ENCODE assay signal across 14 mouse cellular contexts in the genomic region with DNA sequence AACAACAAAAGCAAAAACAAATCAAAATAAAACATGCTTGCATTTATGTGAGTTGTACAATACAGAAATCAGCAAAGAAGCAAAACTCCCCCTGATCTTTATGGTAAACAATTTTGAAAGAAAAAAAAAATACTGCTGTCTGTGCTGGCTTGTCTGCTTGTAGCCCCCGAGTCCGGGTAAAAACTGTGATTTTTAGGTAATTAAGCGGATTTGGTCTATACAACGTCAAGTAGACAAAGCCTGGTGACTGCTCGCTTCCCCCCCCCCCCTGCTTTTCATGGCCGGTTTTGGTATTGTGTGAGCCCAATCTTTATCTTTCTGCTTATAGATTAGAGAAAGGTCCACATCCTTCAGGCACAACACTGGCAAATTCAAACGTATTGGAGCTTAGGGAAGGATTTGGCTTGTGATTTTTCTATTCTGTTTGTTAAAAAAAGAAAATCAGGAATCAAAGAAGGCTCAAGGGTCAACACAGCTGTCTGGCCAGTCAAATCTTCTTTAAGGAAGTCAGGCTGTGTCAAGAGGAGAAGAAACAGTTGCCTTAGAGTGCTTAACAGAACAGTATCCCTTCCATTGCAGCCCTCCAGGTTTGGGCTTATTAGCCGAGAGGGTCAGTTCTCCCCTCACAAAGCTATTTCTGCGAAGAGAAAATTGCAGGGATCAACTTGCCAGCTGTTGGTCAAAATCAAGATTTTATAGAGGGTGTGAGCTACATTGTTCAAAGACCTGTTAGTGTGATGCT. TPM values are rescaled to one million over a fixed set of nuclear protein-coding genes. Genes with fewer than 3 reads are reported as not detected.
"Had no signal": no experiment of that assay in that cellular context is flagged by ENCODE, and none has a peak within 500 bp of the region (broad histone marks: within the 10 kb centered on the region; RNA-seq: fewer than 3 reads in every experiment).

No protein-coding gene starts in this region.

- H3K9me3 ChIP-seq: kidney, embryonic 15.5 days; limb, embryonic 15.5 days; liver, embryonic 12.5 days; neural tube, embryonic 13.5 days; stomach, embryonic 15.5 days had no signal

- H3K36me3 ChIP-seq: kidney, embryonic 15.5 days; limb, embryonic 15.5 days; liver, embryonic 12.5 days; neural tube, embryonic 13.5 days; stomach, embryonic 15.5 days had no signal

- ATAC-seq: liver, embryonic 12.5 days had no signal

- DNase-seq: kidney, adult 2 months; kidney, postnatal 14 days; lung, postnatal 10 days; lung, postnatal 4 days; retina, postnatal 1 day; thymus, adult 2 months; thymus, postnatal 25 days had no signal

- H3K4me3 ChIP-seq: kidney, embryonic 15.5 days; liver, embryonic 12.5 days; neural tube, embryonic 13.5 days; stomach, embryonic 15.5 days had no signal

- H3K4me2 ChIP-seq: kidney, embryonic 15.5 days; limb, embryonic 15.5 days; liver, embryonic 12.5 days; lung, embryonic 14.5 days; neural tube, embryonic 13.5 days; stomach, embryonic 15.5 days had no signal

- H3K9ac ChIP-seq: kidney, embryonic 15.5 days; limb, embryonic 15.5 days; liver, embryonic 12.5 days; lung, embryonic 14.5 days; neural tube, embryonic 13.5 days; stomach, embryonic 15.5 days had no signal

- H3K4me1 ChIP-seq: liver, embryonic 12.5 days had no signal

- H3K27ac ChIP-seq: kidney, embryonic 15.5 days; limb, embryonic 15.5 days; liver, embryonic 12.5 days; neural tube, embryonic 13.5 days; stomach, embryonic 15.5 days had no signal

RNA-seq across cellular contexts. Expression of a gene that starts 4.6 kb away (rescaled TPM):
- polyA plus RNA-seq: lung, embryonic 14.5 days; spleen, adult 2 months had no signal
